Mouse (Mus musculus) splenic B cell, adult 2 months (primary cell): ENCODE data around the gene Zmiz1.

Experiments used
- DNase-seq: peaks from one replicate; pipeline ENCODE4 v3.0.0-alpha.2; 2011; ENCODE audit warnings: low read depth, low spot score
- H3K27me3 ChIP-seq: 2 replicates; pipeline ENCODE4 v1.6.1; 2012; ENCODE audit warnings: mild to moderate bottlenecking, low read length, moderate library complexity, mixed read lengths; ENCODE audit not compliant: control insufficient read depth, poor library complexity, insufficient read depth, severe bottlenecking
- H3K36me3 ChIP-seq: 2 replicates; pipeline ENCODE4 v1.6.1; 2012; ENCODE audit warnings: mild to moderate bottlenecking, low read length, moderate library complexity, mixed read lengths; ENCODE audit not compliant: control insufficient read depth, poor library complexity, insufficient read depth, severe bottlenecking

Gene Zmiz1

DNA sequence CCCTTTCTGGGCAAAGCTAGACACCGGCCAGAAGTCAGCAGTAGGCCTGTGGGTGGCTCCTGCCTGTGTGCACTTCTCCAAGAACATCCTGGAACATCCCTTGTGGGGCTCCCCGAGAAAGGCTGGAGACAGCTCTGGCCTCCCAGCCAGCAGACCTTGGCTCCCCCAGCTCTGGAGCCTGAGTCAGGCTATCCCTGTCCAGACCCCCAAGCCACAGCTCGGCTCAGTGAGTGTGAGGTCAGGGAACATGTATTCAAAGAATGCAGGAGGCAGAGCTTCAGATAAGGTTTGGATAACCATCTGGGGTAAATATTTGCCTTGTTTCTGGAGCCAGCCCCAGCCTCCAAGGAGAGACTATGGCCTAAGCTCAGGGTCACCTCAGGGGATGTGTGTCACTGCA lies 74.0 kb downstream of the Zmiz1 start:
- H3K36me3 ChIP-seq = no peaks in the 10 kb centered on the region; the same call in 1 of the 2 replicates

GRCm38 (mm10) chr14:25533631-25534395 lies 74.8 kb downstream of the Zmiz1 start:
- no peaks in the 10 kb centered on the region; the same call in 1 of the 2 replicates for H3K36me3 ChIP-seq
- no peak for DNase-seq

More for the DNA sequence above, 74.0 kb downstream of the Zmiz1 start:
- no peaks in the 10 kb centered on the region for H3K27me3 ChIP-seq
- DNase-seq = no peak

DNA sequence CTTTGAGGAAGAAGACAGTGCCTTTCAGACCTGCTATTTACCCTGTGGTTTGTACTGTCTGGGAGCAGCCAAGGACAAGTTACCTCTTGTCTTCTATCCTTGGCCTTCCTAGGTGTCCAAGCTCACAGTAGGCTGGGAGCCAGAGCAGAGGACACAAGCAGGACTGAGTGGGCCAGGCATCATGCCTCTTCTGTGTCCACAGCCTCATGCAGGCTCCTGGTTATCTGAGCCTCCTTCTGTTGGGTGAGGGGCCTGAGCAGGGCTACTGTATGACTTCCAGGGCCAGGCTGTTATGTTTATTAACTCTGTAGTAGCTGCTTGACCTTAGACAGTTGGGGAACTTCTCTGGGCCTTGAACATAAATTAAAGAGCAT lies 75.4 kb downstream of the Zmiz1 start:
- Histone ChIP-seq H3K27me3 (no peaks in the 10 kb centered on the region), H3K36me3 (no peaks in the 10 kb centered on the region; the same call in 1 of the 2 replicates)
- no peak for DNase-seq

More at GRCm38 (mm10) chr14:25533631-25534395, 74.8 kb downstream of the Zmiz1 start:
- no peaks in the 10 kb centered on the region for H3K27me3 ChIP-seq

DNA sequence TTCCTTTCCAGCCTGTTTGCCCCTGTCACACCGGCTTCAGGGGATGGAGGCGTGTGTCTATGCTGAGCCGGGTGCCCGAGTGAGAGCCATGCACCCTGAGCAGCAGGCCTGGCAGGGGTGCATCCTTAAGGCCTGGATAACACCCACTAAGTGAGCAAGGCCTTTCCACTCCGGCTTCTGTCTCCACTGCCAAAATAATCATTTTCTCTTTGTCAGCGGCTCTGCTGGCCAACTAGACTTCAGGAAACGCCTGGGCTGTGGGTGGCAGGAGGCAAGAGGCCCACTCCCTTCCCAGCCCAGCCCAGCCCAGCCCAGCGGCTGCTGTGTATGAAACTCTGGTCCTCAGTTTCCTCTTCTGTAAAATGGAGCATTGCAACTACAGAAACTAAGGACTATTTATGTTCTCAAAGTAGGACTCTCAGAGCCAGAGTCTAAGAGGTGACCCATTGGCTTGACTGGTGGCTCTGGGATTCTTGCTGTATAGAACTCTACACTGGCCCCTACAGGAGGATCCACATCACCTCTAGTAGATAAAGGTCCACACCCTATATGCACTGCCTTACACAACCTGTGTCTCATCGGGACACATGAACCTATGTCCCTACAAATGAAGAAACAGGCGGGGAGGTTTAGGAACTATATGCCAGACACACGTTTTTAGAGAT lies 76.1 kb downstream of the Zmiz1 start:
- no peaks in the 10 kb centered on the region; the same call in 1 of the 2 replicates for H3K36me3 ChIP-seq
- no peaks in the 10 kb centered on the region for H3K27me3 ChIP-seq
- peak; percentile 33 for DNase-seq

DNA sequence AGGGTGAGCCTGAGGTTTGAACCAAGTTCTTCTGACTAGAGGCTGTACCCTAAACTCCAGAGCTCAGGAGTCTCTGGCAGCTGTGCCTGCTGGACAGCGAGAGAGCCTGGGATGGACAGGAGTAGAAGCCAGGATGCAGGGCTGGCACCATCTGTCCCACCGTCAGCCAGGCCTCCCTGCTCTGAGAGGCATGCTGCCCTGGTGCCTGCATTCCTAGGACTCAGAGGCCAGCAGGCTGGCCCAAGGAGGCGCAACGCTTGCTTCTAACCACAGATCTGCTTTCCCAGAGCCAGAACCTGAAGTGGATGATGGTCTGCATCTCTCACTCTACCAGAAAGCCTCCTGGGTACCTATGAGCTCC lies 76.6 kb downstream of the Zmiz1 start:
- H3K36me3 ChIP-seq = no peaks in the 10 kb centered on the region; the same call in 1 of the 2 replicates
- DNase-seq = no peak
- H3K27me3 ChIP-seq = no peaks in the 10 kb centered on the region

DNA sequence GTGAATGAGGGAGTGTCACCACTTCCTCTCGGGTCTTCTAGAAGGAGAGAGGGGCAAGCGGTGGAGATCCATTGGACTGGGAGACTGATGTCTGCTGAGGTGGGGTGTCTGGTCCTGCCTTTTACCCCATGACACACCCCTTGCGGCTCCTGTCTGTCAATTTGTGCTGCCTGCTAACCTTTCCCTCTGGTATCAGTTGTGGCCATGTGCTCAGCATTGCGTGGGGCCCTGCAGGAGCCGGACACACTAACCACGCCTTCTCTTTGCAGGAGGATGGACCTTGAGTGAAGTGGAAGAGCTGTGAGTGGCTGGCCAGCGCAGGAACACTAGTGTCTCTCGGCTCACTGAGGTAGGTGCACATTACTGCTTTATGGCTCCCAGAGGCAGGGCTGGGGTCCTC lies 77.5 kb downstream of the Zmiz1 start:
- no peaks in the 10 kb centered on the region; the same call in 1 of the 2 replicates for H3K36me3 ChIP-seq
- DNase-seq = no peak
- no peaks in the 10 kb centered on the region for H3K27me3 ChIP-seq

DNA sequence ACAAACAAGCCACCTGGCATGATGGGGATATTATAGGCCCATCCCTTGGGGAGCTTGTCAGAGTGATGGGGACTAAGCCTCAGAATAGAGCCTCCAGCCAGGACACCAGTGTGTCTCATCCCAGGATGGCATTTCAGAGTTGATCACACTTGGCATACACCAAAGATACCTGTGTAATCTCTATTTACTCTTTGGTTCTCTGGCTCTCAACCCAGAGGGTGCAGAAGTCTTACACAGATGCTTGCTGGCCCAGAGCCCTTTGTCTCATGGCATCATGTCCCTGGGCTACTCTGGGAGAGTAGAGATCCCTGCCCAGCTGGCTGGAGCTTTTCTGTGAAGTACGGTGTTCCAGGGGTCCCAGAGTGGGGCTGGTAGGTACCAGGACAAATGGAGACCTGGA lies 78.4 kb downstream of the Zmiz1 start:
- Histone ChIP-seq H3K36me3 (no peaks in the 10 kb centered on the region; the same call in 1 of the 2 replicates), H3K27me3 (no peaks in the 10 kb centered on the region)
- no peak for DNase-seq

DNA sequence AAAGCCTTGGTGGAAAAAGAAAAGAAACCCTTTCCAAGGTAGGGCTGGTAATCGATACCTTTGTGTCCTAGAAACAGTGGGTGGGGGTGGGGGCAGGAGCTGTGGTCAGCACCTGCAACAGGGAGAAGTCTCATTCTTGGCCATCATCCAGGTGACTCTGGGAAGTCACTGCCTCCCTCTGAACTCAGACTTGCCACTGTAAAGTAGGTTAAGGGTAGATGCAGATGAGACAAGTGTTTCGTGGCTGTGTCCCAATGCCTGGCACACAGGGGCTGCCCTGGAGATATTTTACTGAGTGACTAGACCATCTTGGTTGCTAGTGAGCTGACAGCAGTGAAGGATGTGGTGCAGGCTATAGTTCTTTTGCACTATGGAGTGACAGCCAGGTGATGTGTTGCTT lies 79.5 kb downstream of the Zmiz1 start:
- no peak for DNase-seq
- no peaks in the 10 kb centered on the region; the same call in 1 of the 2 replicates for H3K36me3 ChIP-seq
- H3K27me3 ChIP-seq = no peaks in the 10 kb centered on the region

DNA sequence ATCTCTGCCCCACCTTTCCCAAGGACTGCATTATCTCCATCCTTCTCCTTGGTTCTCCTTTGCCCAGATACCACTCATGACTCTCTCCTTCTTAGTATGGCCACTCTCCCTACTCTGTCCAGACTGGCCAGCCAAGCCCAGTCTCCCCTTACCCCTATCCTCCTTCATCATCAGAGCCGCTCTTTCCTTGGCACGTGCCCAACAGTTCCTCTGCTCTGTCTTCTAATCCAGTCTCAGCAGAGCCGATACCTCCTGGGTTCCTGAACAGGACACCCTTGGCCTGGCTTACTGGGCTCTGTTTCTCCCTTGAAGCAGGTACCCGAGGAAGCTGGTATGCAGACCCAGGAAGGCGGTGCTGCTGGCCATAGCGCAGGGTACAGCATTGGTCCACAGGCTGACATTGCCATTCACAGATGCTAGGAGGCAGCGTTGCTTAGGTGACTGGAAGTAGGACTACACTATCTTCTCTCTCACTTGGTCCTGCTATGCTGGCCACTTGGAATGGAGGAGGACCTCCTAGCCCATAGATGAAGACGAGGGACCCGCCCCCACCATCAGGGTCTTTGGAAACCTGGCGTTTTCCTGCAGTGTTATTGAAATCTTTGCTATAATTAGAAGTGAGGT lies 80.6 kb downstream of the Zmiz1 start:
- DNase-seq = no peak
- no peaks in the 10 kb centered on the region; the same call in 1 of the 2 replicates for H3K36me3 ChIP-seq
- no peaks in the 10 kb centered on the region for H3K27me3 ChIP-seq

DNA sequence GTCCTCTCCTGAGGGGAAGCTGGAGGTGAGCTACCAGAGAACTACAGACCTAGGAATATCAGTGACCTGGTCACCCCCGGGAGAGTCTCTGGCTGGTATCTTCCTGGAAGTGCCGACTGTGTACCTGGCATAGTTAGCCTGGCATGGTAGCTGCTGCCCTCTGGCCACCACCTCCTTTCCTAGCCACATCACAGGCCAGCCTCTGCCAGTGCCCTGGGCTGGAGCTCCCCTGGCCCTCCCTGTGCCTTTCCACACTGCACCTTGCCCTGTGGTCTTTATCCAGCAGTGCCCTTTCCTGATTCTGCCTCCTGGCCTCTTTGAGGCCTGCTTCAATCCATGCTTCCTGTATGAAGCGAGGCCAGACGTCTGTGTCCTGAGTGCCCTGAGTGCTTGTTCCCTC lies 81.2 kb downstream of the Zmiz1 start:
- no peaks in the 10 kb centered on the region; the same call in 1 of the 2 replicates for H3K36me3 ChIP-seq
- no peaks in the 10 kb centered on the region for H3K27me3 ChIP-seq
- no peak for DNase-seq

- Histone ChIP-seq H3K36me3 (no peaks in the 10 kb centered on the region; the same call in 1 of the 2 replicates), H3K27me3 (no peaks in the 10 kb centered on the region)
- DNase-seq = no peak
Observed at GRCm38 (mm10) chr14:25541213-25541612, 82.2 kb downstream of the Zmiz1 start.

DNA sequence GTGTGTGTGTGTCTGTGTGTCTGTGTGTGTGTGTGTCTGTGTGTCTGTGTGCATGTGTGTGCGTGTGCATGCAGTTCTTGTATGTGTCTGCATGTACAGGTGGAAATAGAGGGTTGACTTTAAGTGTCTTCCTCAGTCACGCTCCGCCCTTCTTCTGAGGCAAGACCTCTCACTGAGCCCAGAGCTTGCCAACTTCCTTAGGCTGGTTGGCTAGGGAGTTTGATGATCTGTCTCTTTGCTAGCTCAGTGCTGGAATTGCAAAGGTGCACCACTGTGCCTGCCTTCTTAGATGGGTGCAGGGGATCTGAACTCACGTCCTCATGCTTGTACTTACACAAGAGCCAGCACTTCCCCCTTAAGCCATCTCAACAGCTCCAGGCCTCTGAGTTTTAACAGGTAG lies 84.1 kb downstream of the Zmiz1 start:
- H3K36me3 ChIP-seq = no peaks in the 10 kb centered on the region; the same call in 1 of the 2 replicates
- no peak for DNase-seq
- H3K27me3 ChIP-seq = no peaks in the 10 kb centered on the region

GRCm38 (mm10) chr14:25543927-25544326 lies 84.9 kb downstream of the Zmiz1 start:
- DNase-seq = no peak
- Histone ChIP-seq H3K27me3 (no peaks in the 10 kb centered on the region), H3K36me3 (no peaks in the 10 kb centered on the region; the same call in 1 of the 2 replicates)

- Histone ChIP-seq H3K36me3 (no peaks in the 10 kb centered on the region; the same call in 1 of the 2 replicates), H3K27me3 (no peaks in the 10 kb centered on the region)
- DNase-seq = no peak
Observed at GRCm38 (mm10) chr14:25546852-25547621, 88.1 kb downstream of the Zmiz1 start.
